Mouse (Mus musculus) MEL (cell line): ENCODE data around the gene Rock2. TPM values are rescaled to one million over a fixed set of nuclear protein-coding genes. Genes with fewer than 3 reads are reported as not detected.

Source experiments
- DNase-seq: peaks from one replicate; pipeline ENCODE4 v3.0.0; 2011; ENCODE audit warnings: low read depth, low spot score
- H3K27ac ChIP-seq: 2 replicates; pipeline ENCODE4 v1.5.1; 2012; ENCODE audit warnings: low read depth, mild to moderate bottlenecking, control low read depth, low read length, moderate library complexity; ENCODE audit not compliant: control insufficient read depth
- H3K27me3 ChIP-seq, 2 experiments: fragments of 150-350 bp in 1 of 2; sonication (generic) in 1 of 2; 2 replicates each; pipeline ENCODE4 v1.6.1; 2012; ENCODE audit warnings: low read length in 2 of 2, mild to moderate bottlenecking in 2 of 2, improper control_type of control experiment in 1 of 2, moderate library complexity in 1 of 2; ENCODE audit not compliant: insufficient read depth in 2 of 2, control insufficient read depth in 1 of 2
- H3K36me3 ChIP-seq, 2 experiments: 2 replicates each; pipeline ENCODE4 v1.6.1; 2012 to 2014; ENCODE audit warnings: low read length in 2 of 2, improper control_type of control experiment in 1 of 2, inconsistent platforms in 1 of 2, mild to moderate bottlenecking in 1 of 2; ENCODE audit not compliant: insufficient read depth in 2 of 2, control insufficient read depth in 1 of 2
- H3K4me1 ChIP-seq, 2 experiments: fragments of 150-350 bp in 1 of 2; sonication (generic) in 1 of 2; 2 replicates each; pipeline ENCODE4 v1.6.1; 2012; ENCODE audit warnings: low read length in 2 of 2, improper control_type of control experiment in 1 of 2, mild to moderate bottlenecking in 1 of 2; ENCODE audit not compliant: insufficient read depth in 2 of 2, control insufficient read depth in 1 of 2
- H3K4me3 ChIP-seq, 2 experiments: fragments of 150-350 bp in 1 of 2; sonication (generic) in 1 of 2; 2 replicates each; pipeline ENCODE4 v1.5.1; 2012; ENCODE audit warnings: low read depth in 2 of 2, low read length in 2 of 2, mild to moderate bottlenecking in 2 of 2, moderate library complexity in 2 of 2, control low read depth in 1 of 2, improper control_type of control experiment in 1 of 2; ENCODE audit not compliant: control insufficient read depth in 1 of 2, insufficient read depth in 1 of 2
- H3K79me2 ChIP-seq: 2 replicates; pipeline ENCODE4 v1.6.1; 2012; ENCODE audit warnings: mild to moderate bottlenecking, low read length, moderate library complexity; ENCODE audit not compliant: control insufficient read depth, poor library complexity, insufficient read depth
- H3K9ac ChIP-seq: 2 replicates; pipeline ENCODE4 v1.6.1; 2012; ENCODE audit warnings: low read depth, mild to moderate bottlenecking, control low read depth, low read length, moderate library complexity; ENCODE audit not compliant: control insufficient read depth, poor library complexity, severe bottlenecking
- H3K9me3 ChIP-seq: fragments of 150-350 bp; sonication (generic); replicated peaks from 2 replicates; pipeline ENCODE4 v1.6.1; 2012; ENCODE audit warnings: mild to moderate bottlenecking, low read length, improper control_type of control experiment, moderate library complexity; ENCODE audit not compliant: insufficient read depth
- CHD1 ChIP-seq: IDR thresholded peaks from 2 replicates; pipeline ENCODE4 v1.6.1; 2012; ENCODE audit warnings: low read depth, mild to moderate bottlenecking, inconsistent platforms, low read length, improper control_type of control experiment
- CHD2 ChIP-seq: IDR thresholded peaks from 2 replicates; pipeline ENCODE4 v1.6.1; 2011; ENCODE audit warnings: low read length, improper control_type of control experiment
- GATA1 ChIP-seq: IDR thresholded peaks from 2 replicates; pipeline ENCODE4 v1.6.1; 2011; ENCODE audit warnings: low read depth, low read length, improper control_type of control experiment
- HCFC1 ChIP-seq: IDR thresholded peaks from 2 replicates; pipeline ENCODE4 v1.6.1; 2012; ENCODE audit warnings: low read depth, mild to moderate bottlenecking, inconsistent platforms, low read length, improper control_type of control experiment, moderate library complexity
- JUND ChIP-seq: IDR thresholded peaks from 2 replicates; pipeline ENCODE4 v1.6.1; 2011; ENCODE audit warnings: low read depth, mild to moderate bottlenecking, improper control_type of control experiment, low read length
- KAT2A ChIP-seq: conservative IDR thresholded peaks from 2 replicates; pipeline ENCODE4 v1.6.1; 2012; ENCODE audit warnings: low read depth, low read length, improper control_type of control experiment, inconsistent platforms
- MAFK ChIP-seq: IDR thresholded peaks from 2 replicates; pipeline ENCODE4 v1.6.1; 2011; ENCODE audit warnings: low read depth, mild to moderate bottlenecking, low read length, improper control_type of control experiment, borderline replicate concordance
- MAZ ChIP-seq: IDR thresholded peaks from 2 replicates; pipeline ENCODE4 v1.6.1; 2012; ENCODE audit warnings: low read depth, mild to moderate bottlenecking, inconsistent platforms, low read length, improper control_type of control experiment
- MEF2A ChIP-seq: IDR thresholded peaks from 2 replicates; pipeline ENCODE4 v1.6.1; 2014; ENCODE audit warnings: low read depth, mild to moderate bottlenecking, inconsistent platforms, low read length, improper control_type of control experiment; ENCODE audit not compliant: poor library complexity, insufficient replicate concordance, severe bottlenecking; ENCODE audit errors: extremely low read depth
- MXI1 ChIP-seq: IDR thresholded peaks from 2 replicates; pipeline ENCODE4 v1.6.1; 2011; ENCODE audit warnings: mild to moderate bottlenecking, low read depth, low read length, improper control_type of control experiment
- POLR2AphosphoS5 ChIP-seq: IDR thresholded peaks from 2 replicates; pipeline ENCODE4 v1.6.1; 2012; ENCODE audit warnings: low read depth, borderline replicate concordance, mild to moderate bottlenecking, inconsistent platforms, low read length, moderate library complexity, mixed read lengths
- RAD21 ChIP-seq: IDR thresholded peaks from 2 replicates; pipeline ENCODE4 v1.6.1; 2011; ENCODE audit warnings: mild to moderate bottlenecking, low read depth, low read length, improper control_type of control experiment
- RCOR1 ChIP-seq: IDR thresholded peaks from 2 replicates; pipeline ENCODE4 v1.6.1; 2012; ENCODE audit warnings: low read depth, mild to moderate bottlenecking, inconsistent platforms, low read length, improper control_type of control experiment
- TBP ChIP-seq: IDR thresholded peaks from 2 replicates; pipeline ENCODE4 v1.8.0; 2011; ENCODE audit warnings: low read depth, low read length, improper control_type of control experiment
- TCF12 ChIP-seq: IDR thresholded peaks from 2 replicates; pipeline ENCODE4 v1.6.1; 2014; ENCODE audit warnings: low read depth, mild to moderate bottlenecking, inconsistent platforms, low read length, improper control_type of control experiment, moderate library complexity
- UBTF ChIP-seq: IDR thresholded peaks from 2 replicates; pipeline ENCODE4 v1.6.1; 2012; ENCODE audit warnings: low read depth, mild to moderate bottlenecking, inconsistent platforms, low read length, improper control_type of control experiment, moderate library complexity, borderline replicate concordance; ENCODE audit not compliant: insufficient read depth
- ZC3H11A ChIP-seq: IDR thresholded peaks from 2 replicates; pipeline ENCODE4 v1.6.1; 2012; ENCODE audit warnings: low read depth, mild to moderate bottlenecking, inconsistent platforms, low read length, improper control_type of control experiment
- ZKSCAN1 ChIP-seq: IDR thresholded peaks from 2 replicates; pipeline ENCODE4 v1.6.1; 2012; ENCODE audit warnings: low read depth, mild to moderate bottlenecking, inconsistent platforms, low read length, improper control_type of control experiment, moderate library complexity
- ZNF384 ChIP-seq: IDR thresholded peaks from 2 replicates; pipeline ENCODE4 v1.6.1; 2012; ENCODE audit warnings: low read depth, mild to moderate bottlenecking, inconsistent platforms, low read length, improper control_type of control experiment
- polyA plus RNA-seq, 2 experiments: library from polyadenylated mRNA; stranded (reverse) in 1 of 2; unstranded in 1 of 2; fragments of >175 nt in 1 of 2; fragments of >200 nt in 1 of 2; gene quantifications; 2 replicates each; pipeline versions ENCODE4 v1.2.1 to v1.2.4; 2012; ENCODE audit warnings: low replicate concordance in 2 of 2, low read depth in 1 of 2; ENCODE audit not compliant: insufficient read length in 2 of 2, insufficient read depth in 1 of 2, missing spikeins in 1 of 2
- total RNA-seq: library from RNA; depleted of rRNA; stranded (reverse); fragments of 300-350 nt; gene quantifications from 2 replicates; pipeline ENCODE4 v1.2.3, GENCODE M21; 2012

The Rock2 gene
- total and polyA plus RNA-seq, 3 experiments, result 10.9 to 46.4 (median 14.4) TPM

DNA sequence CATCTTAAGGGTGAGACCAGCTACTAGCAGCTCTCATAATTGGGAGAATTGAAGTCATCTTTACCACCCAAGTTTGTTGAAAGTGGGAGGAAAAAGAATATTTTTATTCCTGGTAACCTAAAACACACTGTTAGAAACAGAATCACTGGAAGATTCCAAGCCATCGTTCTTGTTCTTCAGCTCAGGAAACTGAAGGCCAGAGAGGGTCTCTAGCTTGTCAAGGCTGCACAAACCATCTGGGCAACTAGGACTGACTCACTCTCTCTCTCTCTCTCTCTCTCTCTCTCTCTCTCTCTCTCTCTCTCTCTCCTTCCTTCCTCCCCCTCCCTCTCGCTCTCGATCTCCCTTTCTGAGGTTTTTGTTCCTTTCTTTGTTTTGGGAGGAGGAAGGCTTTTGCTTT is 33.7 kb upstream of the Rock2 start:
- Histone ChIP-seq H3K9me3 (no peaks in the 10 kb centered on the region), H3K4me3 (no peak overlapping the region), H3K27me3 (peaks cover 4 to 8% of the 10 kb centered on the region in 2 experiments), H3K9ac (no peak overlapping the region), H3K79me2 (no peaks in the 10 kb centered on the region), H3K4me1 (peaks cover 15% of the 10 kb centered on the region in 2 experiments), H3K27ac (no peak overlapping the region), H3K36me3 (peaks cover 0 to 12% of the 10 kb centered on the region in 2 experiments; a peak in 2 of 4 replicates)
- no peak for TF ChIP-seq TBP
- TF ChIP-seq UBTF, result no peak
- TF ChIP-seq CHD1, result no peak
- no peak for TF ChIP-seq CHD2
- TF ChIP-seq POLR2AphosphoS5, result no peak
- TF ChIP-seq JUND, result no peak
- no peak for TF ChIP-seq RCOR1
- TF ChIP-seq GATA1, result no peak
- TF ChIP-seq KAT2A, result no peak
- TF ChIP-seq MEF2A, result no peak
- no peak for TF ChIP-seq MAFK
- TF ChIP-seq ZKSCAN1, result no peak
- no peak for TF ChIP-seq TCF12
- TF ChIP-seq ZC3H11A, result no peak
- TF ChIP-seq MAZ, result no peak
- TF ChIP-seq HCFC1, result no peak
- no peak for TF ChIP-seq ZNF384
- TF ChIP-seq MXI1, result no peak
- no peak for DNase-seq

DNA sequence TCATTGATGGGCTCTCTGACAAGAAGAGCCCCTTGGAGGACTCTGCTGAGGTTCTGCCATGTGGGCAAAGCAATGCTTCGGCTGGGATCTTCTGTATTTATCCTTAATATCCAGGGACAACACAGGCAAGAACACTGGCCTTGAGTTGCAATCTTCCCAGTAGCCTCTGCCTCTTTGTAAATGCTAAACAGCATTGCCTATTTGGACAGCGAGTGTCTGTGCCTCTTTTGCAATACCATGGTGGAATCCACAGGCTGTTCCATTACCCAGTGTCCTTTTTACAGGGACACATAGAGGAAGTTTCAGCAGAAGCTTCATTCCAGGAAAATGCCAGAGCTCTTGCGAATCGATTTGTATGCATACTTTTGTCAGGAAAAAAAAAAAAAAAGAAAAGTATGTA is 30.2 kb upstream of the Rock2 start:
- H3K27ac ChIP-seq, result no peak overlapping the region

More for the DNA sequence above, 30.2 kb upstream of the Rock2 start:
- DNase-seq, result no peak
- TF ChIP-seq ZNF384 (no peak), RAD21 (no peak)
- H3K4me3 ChIP-seq, result no peak overlapping the region
- H3K36me3 ChIP-seq, result peaks cover 0 to 10% of the 10 kb centered on the region in 2 experiments; a peak in 2 of 4 replicates
- H3K9me3 ChIP-seq, result no peaks in the 10 kb centered on the region
- no peak overlapping the region for H3K9ac ChIP-seq
- H3K4me1 ChIP-seq, result peaks cover 4 to 10% of the 10 kb centered on the region in 2 experiments
- peaks cover 4 to 8% of the 10 kb centered on the region in 2 experiments for H3K27me3 ChIP-seq
- H3K79me2 ChIP-seq, result no peaks in the 10 kb centered on the region
